Mouse (Mus musculus): ENCODE data around the gene Arpc5l. TPM values are rescaled to one million over a fixed set of nuclear protein-coding genes. Genes with fewer than 3 reads are reported as not detected.

The Arpc5l gene
- polyA plus RNA-seq (2016; fragmentation: Nextera tagmentation; extraction: Ambion mirVana): 122 and 133 TPM in 2 replicates

- under 1% methylated on average over 58 of the region's 58 CpGs for WGBS
- H3K27me3 ChIP-seq (replicated peaks): no peaks in the 10 kb centered on the region
- peaks cover 39% of the 10 kb centered on the region for H3K36me3 ChIP-seq
- no peaks in the 10 kb centered on the region for H3K9me3 ChIP-seq
- H3K9ac ChIP-seq: peak within 1 kb of the TSS; percentile 84
- H3K4me1 ChIP-seq: peaks cover 42% of the 10 kb centered on the region
- H3K4me2 ChIP-seq (replicated peaks): peak within 1 kb of the TSS; percentile 94
- peak within 1 kb of the TSS; percentile 60 for H3K4me3 ChIP-seq
- ATAC-seq (ENCODE audit: low FRiP score, low read depth): peak; percentile 85
- H3K27ac ChIP-seq: peak within 1 kb of the TSS; percentile 72
These were observed at the start of gene Arpc5l for GRCm38 (mm10) chr2:39004880-39005435. Arpc5l (plus strand) TSS chr2:39005348.

GRCm38 (mm10) chr2:38956062-38956461 lies 49.1 kb upstream of the Arpc5l start:
- Histone ChIP-seq H3K4me3 (no peak overlapping the region), H3K4me1 (no peaks in the 10 kb centered on the region), H3K9ac (no peak overlapping the region), H3K27me3 (replicated peaks) (no peaks in the 10 kb centered on the region), H3K4me2 (replicated peaks) (no peak overlapping the region), H3K27ac (no peak overlapping the region), H3K36me3 (no peaks in the 10 kb centered on the region), H3K9me3 (no peaks in the 10 kb centered on the region)
- ATAC-seq (ENCODE audit: low FRiP score, low read depth): no peak
- 78% methylated on average over 2 of the region's 2 CpGs for WGBS

DNA sequence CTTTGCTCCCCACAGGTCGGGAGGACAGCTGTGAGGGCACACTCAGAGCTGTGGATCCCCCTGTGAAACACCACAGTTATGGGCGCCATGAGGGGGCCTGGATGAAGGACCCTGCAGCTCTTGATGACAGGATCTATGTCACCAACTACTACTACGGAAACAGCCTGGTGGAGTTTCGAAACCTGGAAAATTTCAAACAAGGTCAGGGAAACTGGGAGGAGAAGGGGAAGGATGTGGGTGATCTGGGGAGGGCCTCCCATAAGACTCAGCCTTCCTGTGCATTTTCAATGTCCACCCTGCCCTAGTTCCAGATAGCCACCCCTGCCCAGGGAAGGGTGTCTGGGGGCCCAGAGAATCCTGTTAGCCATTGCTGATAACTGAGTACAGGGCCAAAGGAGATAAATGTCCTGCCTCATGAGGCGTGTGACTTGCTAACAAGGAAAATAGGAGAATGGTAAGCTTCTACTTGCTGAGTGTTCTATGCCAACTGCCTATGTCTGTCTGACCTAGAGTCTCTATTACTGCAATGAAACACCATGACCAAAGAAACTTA lies 47.4 kb upstream of the Arpc5l start:
- Histone ChIP-seq H3K4me1 (no peaks in the 10 kb centered on the region), H3K27me3 (replicated peaks) (no peaks in the 10 kb centered on the region), H3K36me3 (no peaks in the 10 kb centered on the region), H3K9ac (no peak overlapping the region), H3K9me3 (no peaks in the 10 kb centered on the region), H3K4me2 (replicated peaks) (no peak overlapping the region), H3K4me3 (no peak overlapping the region), H3K27ac (no peak overlapping the region)
- whole genome bisulfite sequencing: 86% methylated on average over 5 of the region's 5 CpGs
- ATAC-seq (ENCODE audit: low FRiP score, low read depth): no peak

DNA sequence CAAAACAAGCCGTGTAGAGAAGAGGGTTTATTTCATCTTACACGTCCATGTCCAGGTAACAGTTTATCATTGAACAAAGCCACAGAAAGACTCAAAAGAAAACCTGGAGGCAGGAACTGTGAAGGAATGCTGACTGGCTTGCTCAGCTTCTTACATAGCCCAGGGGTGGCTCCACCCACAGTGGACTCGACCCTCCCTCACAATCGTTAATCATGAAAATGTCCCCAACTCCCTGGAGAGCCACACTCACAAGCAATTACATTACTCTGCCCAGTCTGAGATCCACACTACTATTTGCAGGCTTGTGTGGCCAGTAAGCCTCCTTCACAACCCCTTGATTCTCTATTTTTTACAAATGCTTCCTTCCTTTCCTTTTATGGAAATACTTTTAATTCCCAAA lies 41.0 kb upstream of the Arpc5l start:
- Histone ChIP-seq H3K4me1 (no peaks in the 10 kb centered on the region), H3K36me3 (no peaks in the 10 kb centered on the region), H3K27me3 (replicated peaks) (no peaks in the 10 kb centered on the region), H3K4me2 (replicated peaks) (no peak overlapping the region), H3K4me3 (no peak overlapping the region), H3K27ac (no peak overlapping the region), H3K9me3 (no peaks in the 10 kb centered on the region), H3K9ac (no peak overlapping the region)
- peak; percentile 78; the same call in 1 of the 2 replicates for ATAC-seq (ENCODE audit: low FRiP score, low read depth)
- 26% methylated on average over 4 of the region's 4 CpGs for WGBS

- ATAC-seq (ENCODE audit: low FRiP score, low read depth): no peak
- H3K36me3 ChIP-seq: no peaks in the 10 kb centered on the region
- H3K27ac ChIP-seq: no peak overlapping the region
- H3K9ac ChIP-seq: no peak overlapping the region
- H3K4me1 ChIP-seq: no peaks in the 10 kb centered on the region
- no peaks in the 10 kb centered on the region for H3K27me3 ChIP-seq (replicated peaks)
- H3K4me3 ChIP-seq: no peak overlapping the region
- WGBS: 93% methylated on average over 2 of the region's 2 CpGs
- no peak overlapping the region for H3K4me2 ChIP-seq (replicated peaks)
- no peaks in the 10 kb centered on the region for H3K9me3 ChIP-seq
These were observed 35.5 kb upstream of the Arpc5l start for GRCm38 (mm10) chr2:38969650-38970049.

- Histone ChIP-seq H3K9ac (no peak overlapping the region), H3K27ac (no peak overlapping the region), H3K4me1 (no peaks in the 10 kb centered on the region), H3K9me3 (no peaks in the 10 kb centered on the region), H3K27me3 (replicated peaks) (no peaks in the 10 kb centered on the region), H3K4me2 (replicated peaks) (no peak overlapping the region), H3K4me3 (no peak overlapping the region), H3K36me3 (no peaks in the 10 kb centered on the region)
- WGBS: 90% methylated on average over 5 of the region's 5 CpGs
- no peak for ATAC-seq (ENCODE audit: low FRiP score, low read depth)
These were observed 35.1 kb upstream of the Arpc5l start for GRCm38 (mm10) chr2:38970057-38970456.

GRCm38 (mm10) chr2:38973223-38973622 lies 31.9 kb upstream of the Arpc5l start:
- no peak for ATAC-seq (ENCODE audit: low FRiP score, low read depth)

DNA sequence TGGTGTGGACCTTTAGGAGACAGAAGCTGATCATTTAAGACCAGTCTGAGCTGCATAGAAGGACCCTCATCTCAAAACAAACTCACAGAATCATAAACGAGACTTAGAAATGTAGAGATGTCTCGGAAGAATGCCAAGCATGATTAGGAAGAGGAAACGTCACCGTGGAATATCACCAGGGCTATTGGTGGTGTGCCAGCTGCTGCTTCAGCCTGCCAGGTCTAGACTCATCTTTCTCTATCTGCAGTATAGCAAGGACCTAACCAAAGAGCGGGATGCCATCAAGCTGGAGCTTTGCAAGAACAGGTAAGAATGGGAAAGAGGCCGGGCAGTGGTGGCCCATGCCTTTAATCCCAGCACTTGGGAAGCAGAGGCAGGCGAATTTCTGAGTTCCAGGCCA lies 31.4 kb upstream of the Arpc5l start:
- H3K27me3 ChIP-seq (replicated peaks): no peaks in the 10 kb centered on the region
- no peaks in the 10 kb centered on the region for H3K9me3 ChIP-seq
- no peak overlapping the region for H3K4me3 ChIP-seq
- no peaks in the 10 kb centered on the region for H3K36me3 ChIP-seq
- H3K27ac ChIP-seq: no peak overlapping the region
- whole genome bisulfite sequencing: 86% methylated on average over 7 of the region's 7 CpGs
- no peak overlapping the region for H3K4me2 ChIP-seq (replicated peaks)
- H3K9ac ChIP-seq: no peak overlapping the region
- no peaks in the 10 kb centered on the region for H3K4me1 ChIP-seq
- ATAC-seq (ENCODE audit: low FRiP score, low read depth): no peak

More at GRCm38 (mm10) chr2:38973223-38973622, 31.9 kb upstream of the Arpc5l start:
- WGBS: 41% methylated on average over 2 of the region's 2 CpGs
- Histone ChIP-seq H3K4me2 (replicated peaks) (no peak overlapping the region), H3K27me3 (replicated peaks) (no peaks in the 10 kb centered on the region), H3K4me1 (no peaks in the 10 kb centered on the region), H3K36me3 (no peaks in the 10 kb centered on the region), H3K27ac (no peak overlapping the region), H3K9ac (no peak overlapping the region), H3K4me3 (no peak overlapping the region), H3K9me3 (no peaks in the 10 kb centered on the region)

DNA sequence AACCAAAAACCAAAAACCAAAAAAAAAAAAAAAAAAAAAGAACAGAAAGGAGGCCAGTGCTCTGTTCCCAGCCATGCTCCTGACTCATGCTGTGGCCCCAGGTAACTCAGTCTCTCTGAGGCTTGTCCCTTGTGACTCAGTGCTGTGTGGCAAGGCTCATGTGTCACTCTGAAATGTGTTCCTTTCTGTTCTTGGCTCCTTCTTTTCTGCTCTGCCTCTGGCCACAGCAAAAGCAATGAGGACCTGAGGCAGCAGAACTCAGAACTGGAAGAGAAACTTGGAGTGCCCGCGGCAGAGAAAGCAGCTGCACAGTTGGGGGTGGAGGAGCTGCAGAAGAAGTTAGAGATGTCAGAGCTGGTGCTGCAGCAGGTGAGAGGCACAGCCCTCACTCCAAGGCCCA lies 31.0 kb upstream of the Arpc5l start:
- no peak for ATAC-seq (ENCODE audit: low FRiP score, low read depth)
- Histone ChIP-seq H3K27ac (no peak overlapping the region), H3K9me3 (no peaks in the 10 kb centered on the region), H3K4me2 (replicated peaks) (no peak overlapping the region), H3K36me3 (no peaks in the 10 kb centered on the region), H3K9ac (no peak overlapping the region), H3K4me3 (no peak overlapping the region), H3K27me3 (replicated peaks) (no peaks in the 10 kb centered on the region), H3K4me1 (no peaks in the 10 kb centered on the region)
- 40% methylated on average over 2 of the region's 2 CpGs for WGBS

DNA sequence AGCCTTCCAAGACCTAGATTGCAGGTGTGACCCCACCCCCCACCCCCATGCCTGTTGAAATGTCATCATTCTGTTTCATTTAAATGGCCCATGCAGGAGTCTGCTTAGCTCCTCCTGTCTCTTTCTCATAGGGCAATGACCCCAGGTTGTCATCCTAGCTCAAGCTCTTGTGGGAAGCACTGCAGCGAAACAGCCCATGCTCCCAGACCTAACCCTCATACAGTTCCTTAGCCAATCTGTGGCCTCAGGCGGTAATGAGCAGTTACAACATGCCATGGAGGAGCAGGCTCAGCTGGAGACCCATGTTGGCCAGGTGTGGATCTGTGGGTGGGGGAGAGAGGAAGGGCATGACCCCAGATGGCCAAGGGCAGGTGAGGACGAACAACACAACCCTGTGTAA lies 30.0 kb upstream of the Arpc5l start:
- H3K4me1 ChIP-seq: no peaks in the 10 kb centered on the region
- no peak for ATAC-seq (ENCODE audit: low FRiP score, low read depth)
- H3K27ac ChIP-seq: no peak overlapping the region
- 86% methylated on average over 3 of the region's 3 CpGs for WGBS
- no peaks in the 10 kb centered on the region for H3K9me3 ChIP-seq
- no peak overlapping the region for H3K9ac ChIP-seq
- no peaks in the 10 kb centered on the region for H3K36me3 ChIP-seq
- no peak overlapping the region for H3K4me3 ChIP-seq
- H3K27me3 ChIP-seq (replicated peaks): no peaks in the 10 kb centered on the region
- no peak overlapping the region for H3K4me2 ChIP-seq (replicated peaks)

DNA sequence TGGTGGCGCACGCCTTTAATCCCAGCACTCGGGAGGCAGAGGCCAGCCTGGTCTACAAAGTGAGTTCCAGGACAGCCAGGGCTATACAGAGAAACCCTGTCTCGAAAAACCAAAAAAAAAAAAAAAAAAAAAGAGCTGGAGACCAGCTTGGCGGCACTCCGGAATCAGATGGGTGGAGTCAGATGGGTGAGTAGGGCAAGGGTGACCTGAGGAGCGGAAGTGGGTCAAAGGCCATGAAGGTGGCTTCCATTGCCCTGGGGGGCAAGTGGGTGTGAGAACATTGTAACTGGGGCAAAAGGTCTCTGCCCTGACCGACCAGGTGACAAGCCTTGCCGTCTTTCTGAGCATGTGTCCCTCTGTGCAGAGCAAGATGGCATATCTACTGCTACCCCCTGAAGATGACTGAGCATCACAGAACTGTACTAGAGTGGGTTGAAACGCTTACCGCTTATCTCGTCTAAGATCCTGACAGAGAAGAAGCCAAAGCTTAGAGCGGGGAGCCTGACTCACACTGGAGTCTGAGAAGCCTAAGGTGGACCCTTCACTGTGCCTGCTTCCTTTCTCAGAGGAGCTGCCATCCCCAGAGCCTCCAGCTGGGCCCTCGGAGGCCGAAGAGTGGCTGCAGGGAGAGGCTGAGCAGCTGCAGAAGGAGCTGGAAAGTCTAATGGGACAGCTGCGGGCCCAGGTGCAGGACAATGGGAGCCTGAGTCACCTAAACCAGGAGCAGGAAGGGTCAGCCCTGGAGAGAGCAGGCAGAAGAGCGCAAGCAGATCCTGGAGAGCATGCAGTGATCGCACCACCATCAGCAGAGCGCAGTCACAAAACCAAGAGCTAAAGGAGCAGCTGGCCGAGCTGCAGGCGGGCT lies 29.0 kb upstream of the Arpc5l start:
- Histone ChIP-seq H3K4me1 (no peaks in the 10 kb centered on the region), H3K27me3 (replicated peaks) (no peaks in the 10 kb centered on the region), H3K9ac (no peak overlapping the region), H3K4me3 (no peak overlapping the region), H3K9me3 (no peaks in the 10 kb centered on the region), H3K36me3 (no peaks in the 10 kb centered on the region), H3K4me2 (replicated peaks) (no peak overlapping the region), H3K27ac (no peak overlapping the region)
- no peak for ATAC-seq (ENCODE audit: low FRiP score, low read depth)
- WGBS: 85% methylated on average over 21 of the region's 21 CpGs

GRCm38 (mm10) chr2:38977837-38978236 lies 27.3 kb upstream of the Arpc5l start:
- Histone ChIP-seq H3K27ac (no peak overlapping the region), H3K27me3 (replicated peaks) (no peaks in the 10 kb centered on the region), H3K4me1 (no peaks in the 10 kb centered on the region), H3K4me3 (no peak overlapping the region), H3K9ac (no peak overlapping the region), H3K4me2 (replicated peaks) (no peak overlapping the region), H3K9me3 (no peaks in the 10 kb centered on the region), H3K36me3 (no peaks in the 10 kb centered on the region)
- ATAC-seq (ENCODE audit: low FRiP score, low read depth): no peak
- WGBS: 72% methylated on average over 4 of the region's 4 CpGs

Data from neural tube, embryonic 12.5 days (tissue).